Mouse (Mus musculus): ENCODE data around the gene Ggt6. TPM values are rescaled to one million over a fixed set of nuclear protein-coding genes. Genes with fewer than 3 reads are reported as not detected.
"Not testable (repeated sequence)": the region's sequence is repeated elsewhere in the genome, so short reads cannot be mapped to it uniquely, and the experiment has no call there.

The Ggt6 gene
- polyA plus RNA-seq, 1 experiment: not detected

DNA sequence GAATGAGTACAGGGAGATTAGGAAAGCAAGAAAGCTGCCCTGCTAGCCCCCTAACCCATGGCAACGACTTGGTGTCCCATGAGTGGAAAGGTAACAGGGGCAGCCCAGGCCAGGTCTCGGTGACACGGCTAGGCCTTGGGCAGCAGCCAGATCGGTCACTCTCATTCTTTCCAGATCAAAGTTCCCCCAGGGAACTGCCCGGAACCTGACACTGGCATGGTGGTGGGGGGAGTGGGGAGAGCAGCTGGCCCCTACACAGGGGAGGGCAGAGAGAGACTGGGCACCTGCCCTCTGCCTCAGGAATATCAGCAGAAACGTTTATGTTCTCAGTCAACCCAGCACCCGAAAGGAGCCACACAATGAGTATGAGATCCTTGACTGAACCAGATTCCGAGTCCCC is 17.1 kb upstream of the Ggt6 start:
- Histone ChIP-seq H3K27me3 (replicated peaks) (peaks cover 57% of the 10 kb centered on the region), H3K4me1 (peaks cover 29% of the 10 kb centered on the region), H3K36me3 (replicated peaks; ENCODE audit: low read length) (no peaks in the 10 kb centered on the region), H3K4me3 (replicated peaks) (no peak overlapping the region), H3K9me3 (no peaks in the 10 kb centered on the region)
- no peak for TF ChIP-seq GATA1 (IDR thresholded peaks at IDR 0.05; ENCODE audit: borderline replicate concordance, low read length)
- TF ChIP-seq FLI1 (IDR thresholded peaks at IDR 0.05; ENCODE audit: low read length): no peak

DNA sequence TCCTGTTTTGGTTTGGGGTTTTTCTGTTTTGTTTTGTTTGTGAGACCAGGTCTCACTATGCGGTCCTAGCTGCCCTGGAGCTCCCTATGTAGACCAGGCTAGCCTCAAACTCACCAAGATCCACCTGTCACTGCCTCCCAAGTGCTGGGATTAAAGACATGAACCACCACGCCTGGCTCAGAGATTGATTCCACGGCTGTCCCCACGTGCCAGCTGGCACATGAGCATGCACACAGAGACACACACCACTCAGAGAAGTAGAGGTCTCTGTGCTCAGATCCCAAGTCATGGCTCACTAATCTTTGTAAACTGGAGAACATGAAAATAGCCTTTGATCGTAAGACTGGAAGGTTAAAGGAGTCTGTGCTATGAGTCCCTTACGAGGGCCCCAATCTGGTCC is 16.3 kb upstream of the Ggt6 start:
- H3K9me3 ChIP-seq: peaks cover 1% of the 10 kb centered on the region
- H3K4me3 ChIP-seq (replicated peaks): no peak overlapping the region
- H3K4me1 ChIP-seq: peaks cover 29% of the 10 kb centered on the region
- no peak for TF ChIP-seq FLI1 (IDR thresholded peaks at IDR 0.05; ENCODE audit: low read length)
- no peak for TF ChIP-seq GATA1 (IDR thresholded peaks at IDR 0.05; ENCODE audit: borderline replicate concordance, low read length)
- H3K36me3 ChIP-seq (replicated peaks; ENCODE audit: low read length): no peaks in the 10 kb centered on the region
- peaks cover 54% of the 10 kb centered on the region for H3K27me3 ChIP-seq (replicated peaks)

DNA sequence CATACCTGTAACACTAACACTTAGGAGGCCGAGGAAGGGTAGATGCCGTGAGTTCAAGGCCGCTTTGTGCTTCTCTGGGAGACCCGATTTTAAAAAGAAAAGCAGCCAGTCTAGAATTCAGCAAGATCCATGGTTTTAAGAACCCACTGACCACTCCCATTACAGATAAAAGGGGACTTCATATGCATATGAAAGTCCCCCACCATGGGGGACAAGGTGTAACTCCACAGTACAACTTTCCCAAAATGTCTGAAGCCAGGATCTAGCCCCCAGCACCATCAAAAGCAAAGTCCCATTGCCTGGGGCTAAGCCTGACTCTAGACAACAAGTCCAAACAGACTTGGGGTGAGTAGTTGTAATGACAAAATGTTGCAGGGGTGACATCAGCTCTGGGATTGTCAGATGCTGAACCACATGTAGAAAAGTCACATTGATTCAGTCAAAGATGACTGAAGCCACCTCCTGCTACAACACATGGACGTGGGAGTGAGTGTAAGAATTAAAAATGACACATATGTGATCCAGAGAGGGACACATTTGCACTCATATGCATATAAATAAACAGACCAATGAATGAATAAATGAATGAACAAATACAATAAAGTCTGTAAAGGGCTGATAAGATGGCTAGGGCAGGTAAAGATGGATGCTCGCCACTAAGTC is 14.7 kb upstream of the Ggt6 start:
- H3K36me3 ChIP-seq (replicated peaks; ENCODE audit: low read length): no peaks in the 10 kb centered on the region
- H3K9me3 ChIP-seq: peaks cover 9% of the 10 kb centered on the region
- TF ChIP-seq GATA1 (IDR thresholded peaks at IDR 0.05; ENCODE audit: borderline replicate concordance, low read length) (no peak), FLI1 (IDR thresholded peaks at IDR 0.05; ENCODE audit: low read length) (no peak)
- H3K4me3 ChIP-seq (replicated peaks): no peak overlapping the region
- peaks cover 25% of the 10 kb centered on the region for H3K4me1 ChIP-seq
- peaks cover 46% of the 10 kb centered on the region for H3K27me3 ChIP-seq (replicated peaks)

DNA sequence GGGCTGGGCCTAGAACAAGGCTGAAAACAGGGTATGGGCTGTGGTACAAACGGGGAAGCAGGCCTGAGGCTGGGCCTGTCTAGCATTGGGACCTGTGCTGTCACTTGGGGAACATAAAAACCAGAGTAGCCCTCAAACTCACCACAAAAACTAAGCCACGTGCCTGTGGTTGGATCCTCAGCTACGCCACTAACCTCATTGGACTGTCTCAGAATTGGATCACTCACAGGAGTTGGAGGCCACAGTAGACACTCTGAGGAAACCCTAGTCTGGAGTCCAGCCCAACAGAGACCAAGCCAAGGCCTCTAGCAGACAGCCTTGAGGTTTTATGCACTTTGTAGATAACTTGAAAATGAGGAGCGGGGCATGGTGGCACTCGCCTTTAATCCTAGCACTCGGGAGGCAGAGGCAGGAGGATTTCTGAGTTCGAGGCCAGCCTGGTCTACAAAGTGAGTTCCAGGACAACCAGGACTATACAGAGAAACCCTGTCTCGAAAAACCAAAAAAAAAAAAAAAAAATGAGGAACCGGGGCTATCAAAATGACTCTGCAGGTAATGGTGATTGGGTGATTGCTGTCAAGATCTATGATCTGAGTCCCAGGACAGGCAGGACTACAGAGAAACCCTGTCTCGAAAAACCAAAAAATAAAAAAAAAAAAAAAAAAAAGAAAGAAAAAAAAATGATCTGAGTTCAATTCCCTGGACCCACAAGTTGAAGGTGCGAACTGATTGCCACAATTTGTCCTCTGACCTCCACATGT is 13.6 kb upstream of the Ggt6 start:
- H3K9me3 ChIP-seq: peaks cover 9% of the 10 kb centered on the region
- no peak for TF ChIP-seq FLI1 (IDR thresholded peaks at IDR 0.05; ENCODE audit: low read length)
- TF ChIP-seq GATA1 (IDR thresholded peaks at IDR 0.05; ENCODE audit: borderline replicate concordance, low read length): no peak

DNA sequence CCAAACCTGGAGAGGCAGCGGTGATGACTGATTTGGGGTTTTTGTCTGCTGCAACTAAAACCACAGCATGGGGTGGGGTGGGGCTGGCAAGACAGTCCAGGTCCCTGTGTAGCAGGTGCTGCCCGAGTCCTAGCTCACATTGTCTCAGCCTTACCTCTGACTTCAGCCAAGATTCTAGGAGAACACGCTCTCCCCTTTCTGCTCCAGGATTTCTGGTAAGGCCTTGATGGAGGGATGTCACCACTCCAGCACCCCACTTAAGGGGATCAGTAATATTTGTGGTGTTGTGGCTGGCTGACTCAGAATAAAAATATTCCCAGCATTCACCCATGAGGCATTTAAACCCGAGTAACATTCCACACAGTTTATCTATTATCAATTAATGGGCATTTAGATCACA is 11.6 kb upstream of the Ggt6 start:
- no peak for TF ChIP-seq FLI1 (IDR thresholded peaks at IDR 0.05; ENCODE audit: low read length)
- TF ChIP-seq GATA1 (IDR thresholded peaks at IDR 0.05; ENCODE audit: borderline replicate concordance, low read length): no peak
- H3K36me3 ChIP-seq (replicated peaks; ENCODE audit: low read length): no peaks in the 10 kb centered on the region

More for the DNA sequence above, 13.6 kb upstream of the Ggt6 start:
- no peaks in the 10 kb centered on the region for H3K36me3 ChIP-seq (replicated peaks; ENCODE audit: low read length)
- H3K27me3 ChIP-seq (replicated peaks): peaks cover 38% of the 10 kb centered on the region
- peaks cover 20% of the 10 kb centered on the region for H3K4me1 ChIP-seq
- no peak overlapping the region for H3K4me3 ChIP-seq (replicated peaks)

DNA sequence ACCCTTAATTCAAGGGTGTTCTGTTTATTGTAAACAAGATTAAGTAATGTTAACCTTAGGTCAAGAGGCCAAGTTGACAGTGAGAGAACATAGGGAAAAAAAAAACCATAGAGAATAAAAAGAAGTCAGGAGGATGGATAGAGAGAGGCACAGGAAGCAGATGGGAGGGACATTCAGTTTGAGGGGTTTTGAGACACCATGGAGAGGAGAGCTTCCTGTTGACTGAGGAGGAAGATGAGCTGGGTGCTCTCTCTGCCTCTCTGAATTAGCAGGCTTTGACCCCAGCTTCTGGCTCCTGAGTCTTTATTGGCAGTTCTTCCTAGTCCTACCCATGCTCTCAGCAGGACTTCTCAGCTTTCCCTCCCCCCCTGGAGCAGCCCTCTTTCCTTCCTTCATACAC is 10.1 kb upstream of the Ggt6 start:
- H3K4me3 ChIP-seq (replicated peaks): no peak overlapping the region
- peaks cover 9% of the 10 kb centered on the region for H3K9me3 ChIP-seq
- peaks cover 13% of the 10 kb centered on the region for H3K27me3 ChIP-seq (replicated peaks)
- H3K4me1 ChIP-seq: peaks cover 19% of the 10 kb centered on the region
- no peaks in the 10 kb centered on the region for H3K36me3 ChIP-seq (replicated peaks; ENCODE audit: low read length)
- TF ChIP-seq GATA1 (IDR thresholded peaks at IDR 0.05; ENCODE audit: borderline replicate concordance, low read length) (no peak), FLI1 (IDR thresholded peaks at IDR 0.05; ENCODE audit: low read length) (no peak)

More for the DNA sequence above, 11.6 kb upstream of the Ggt6 start:
- Histone ChIP-seq H3K9me3 (peaks cover 9% of the 10 kb centered on the region), H3K4me1 (peaks cover 12% of the 10 kb centered on the region), H3K27me3 (replicated peaks) (peaks cover 19% of the 10 kb centered on the region), H3K4me3 (replicated peaks) (no peak overlapping the region)

DNA sequence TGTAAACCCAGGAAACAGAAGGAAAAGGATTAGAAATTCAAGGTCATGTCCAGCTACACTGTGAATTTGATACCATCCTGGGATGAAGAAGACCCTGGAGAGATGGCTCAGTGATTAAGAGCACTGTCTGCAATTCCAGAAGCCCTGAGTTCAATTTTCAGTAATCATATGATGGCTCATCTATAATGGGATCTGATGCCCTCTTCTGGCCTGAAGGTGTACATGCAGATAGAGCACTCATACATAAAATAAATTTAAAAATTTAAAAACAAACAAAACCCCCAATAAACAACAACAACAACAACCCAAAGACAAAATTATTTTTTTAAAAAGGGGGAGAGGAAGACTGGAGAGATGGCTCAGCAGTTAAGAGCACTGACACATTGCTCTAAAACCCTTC is 8.4 kb upstream of the Ggt6 start:
- Histone ChIP-seq H3K4me1 (peaks cover 15% of the 10 kb centered on the region), H3K27me3 (replicated peaks) (peaks cover 14% of the 10 kb centered on the region), H3K4me3 (replicated peaks) (no peak overlapping the region), H3K9me3 (peaks cover 9% of the 10 kb centered on the region), H3K36me3 (replicated peaks; ENCODE audit: low read length) (no peaks in the 10 kb centered on the region)
- no peak for TF ChIP-seq GATA1 (IDR thresholded peaks at IDR 0.05; ENCODE audit: borderline replicate concordance, low read length)
- TF ChIP-seq FLI1 (IDR thresholded peaks at IDR 0.05; ENCODE audit: low read length): no peak

DNA sequence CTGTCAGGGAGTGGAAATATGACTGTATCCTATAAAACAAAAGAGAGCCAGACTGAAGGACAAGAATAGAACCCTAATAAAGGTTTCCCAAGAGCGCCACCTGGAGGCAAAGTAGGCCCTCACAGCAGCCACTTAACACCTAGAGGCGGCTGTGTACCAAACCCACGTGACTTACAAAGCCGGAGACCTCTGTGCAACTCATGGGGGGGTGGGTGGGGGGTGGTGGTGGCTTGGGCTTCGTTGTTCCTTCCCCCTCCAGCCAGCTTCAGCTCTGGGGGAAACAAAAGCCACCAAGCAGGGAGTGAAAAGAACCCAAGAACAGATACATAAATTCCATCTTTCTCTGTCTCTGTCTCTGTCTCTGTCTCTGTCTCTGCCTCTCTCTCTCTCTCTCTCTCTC is 6.6 kb upstream of the Ggt6 start:
- no peaks in the 10 kb centered on the region for H3K36me3 ChIP-seq (replicated peaks; ENCODE audit: low read length)
- H3K4me1 ChIP-seq: peaks cover 15% of the 10 kb centered on the region
- H3K9me3 ChIP-seq: peaks cover 9% of the 10 kb centered on the region
- peaks cover 13% of the 10 kb centered on the region for H3K27me3 ChIP-seq (replicated peaks)
- TF ChIP-seq FLI1 (IDR thresholded peaks at IDR 0.05; ENCODE audit: low read length) (no peak), GATA1 (IDR thresholded peaks at IDR 0.05; ENCODE audit: borderline replicate concordance, low read length) (no peak)
- peak overlapping the region; percentile 80 for H3K4me3 ChIP-seq (replicated peaks)

DNA sequence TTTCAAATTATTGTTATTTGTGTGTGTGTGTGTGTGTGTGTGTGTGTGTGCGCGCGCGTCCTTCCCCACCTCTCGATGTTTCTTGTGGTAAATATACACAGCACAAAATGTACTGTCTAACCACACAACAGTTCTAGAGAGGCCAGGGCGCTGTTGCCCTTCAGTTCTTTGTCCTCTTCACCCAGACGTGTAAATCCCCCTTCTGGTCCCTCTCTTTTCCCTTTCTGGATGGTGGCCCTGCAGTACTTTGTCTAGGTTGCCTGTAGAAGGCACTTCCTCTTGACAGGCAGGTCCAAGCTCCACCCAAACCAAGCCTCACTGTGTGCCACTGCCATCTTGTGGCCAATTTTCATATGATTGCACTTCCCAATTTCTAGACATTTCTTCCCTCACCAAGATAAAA is 6.0 kb upstream of the Ggt6 start:
- Histone ChIP-seq H3K4me3 (replicated peaks) (peak overlapping the region; percentile 90), H3K4me1 (peaks cover 15% of the 10 kb centered on the region), H3K9me3 (peaks cover 4% of the 10 kb centered on the region), H3K27me3 (replicated peaks) (peaks cover 8% of the 10 kb centered on the region), H3K36me3 (replicated peaks; ENCODE audit: low read length) (no peaks in the 10 kb centered on the region)
- TF ChIP-seq GATA1 (IDR thresholded peaks at IDR 0.05; ENCODE audit: borderline replicate concordance, low read length) (no peak), FLI1 (IDR thresholded peaks at IDR 0.05; ENCODE audit: low read length) (no peak)

DNA sequence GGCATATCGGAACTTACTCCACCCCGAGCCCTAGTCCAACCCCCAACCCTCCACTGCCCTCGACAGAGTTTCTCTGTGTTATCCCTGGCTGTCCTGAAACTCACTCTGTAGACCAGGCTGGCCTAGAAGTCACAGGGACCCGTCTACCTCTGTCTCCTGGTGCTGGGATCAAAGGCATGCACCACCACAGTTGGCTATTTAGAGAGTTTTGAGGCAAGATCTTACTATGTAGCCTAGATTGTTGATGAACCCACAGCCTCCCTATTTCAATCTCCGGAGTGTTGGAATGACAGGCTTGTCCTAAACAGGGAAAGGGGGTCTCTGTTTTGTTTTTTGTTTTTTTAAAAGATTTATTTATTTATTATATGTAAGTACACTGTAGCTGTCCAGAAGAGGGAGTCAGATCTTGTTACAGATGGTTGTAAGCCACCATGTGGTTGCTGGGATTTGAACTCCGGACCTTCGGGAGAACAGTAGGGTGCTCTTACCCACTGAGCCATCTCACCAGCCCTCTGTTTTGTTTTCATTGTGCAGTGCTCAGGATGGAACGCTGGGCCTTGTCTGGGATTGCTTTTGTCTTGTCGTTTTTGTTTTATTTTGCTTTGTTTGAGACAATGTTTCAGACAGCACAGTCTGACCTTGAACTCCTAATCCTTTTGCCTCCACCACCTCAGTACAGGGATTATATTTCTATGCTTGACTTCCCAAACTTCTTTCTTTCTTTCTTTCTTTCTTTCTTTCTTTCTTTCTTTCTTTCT is 4.8 kb upstream of the Ggt6 start:
- not testable (repeated sequence) for H3K36me3 ChIP-seq (replicated peaks; ENCODE audit: low read length); H3K4me3 ChIP-seq (replicated peaks); H3K9me3 ChIP-seq; H3K27me3 ChIP-seq (replicated peaks)
- peaks cover 17% of the 10 kb centered on the region for H3K4me1 ChIP-seq
